Mouse (Mus musculus): ENCODE results near the gene Gm36176. TPM values are rescaled to one million over a fixed set of nuclear protein-coding genes. Genes with fewer than 3 reads are reported as not detected.

Gene Gm36176
- polyA plus RNA-seq, 2 experiments: not detected

- no peaks in the 10 kb centered on the region for H3K27me3 ChIP-seq (ENCODE audit: control insufficient read depth, insufficient read depth, low read length)
- no peak for TF ChIP-seq CTCF (IDR thresholded peaks at IDR 0.05; ENCODE audit: low read depth)
- no peak for TF ChIP-seq EP300 (IDR thresholded peaks at IDR 0.05; ENCODE audit: low read depth)
- 63% methylated on average over 7 of the region's 7 CpGs for WGBS (ENCODE audit: insufficient replicate concordance)
- DNase-seq (ENCODE audit: low read depth in 3 of 3, low spot score in 3 of 3) (no peak), ATAC-seq (ENCODE audit: insufficient read depth) (no peak)
- no peak overlapping the region for H3K4me3 ChIP-seq (ENCODE audit: insufficient read depth in 1 of 2, low read depth in 2 of 2, low read length in 2 of 2)
- H3K9me3 ChIP-seq (ENCODE audit: control insufficient read depth, low read length): no peaks in the 10 kb centered on the region
- H3K27ac ChIP-seq: no peak overlapping the region
- no peak overlapping the region for H3K9ac ChIP-seq (replicated peaks)
- H3K36me3 ChIP-seq (replicated peaks; ENCODE audit: control insufficient read depth, insufficient read depth, low read depth): no peaks in the 10 kb centered on the region
- H3K4me1 ChIP-seq (replicated peaks; ENCODE audit: control insufficient read depth in 2 of 2, insufficient read depth in 2 of 2, low read length in 1 of 2): no peaks in the 10 kb centered on the region
- no peak overlapping the region for H3K4me2 ChIP-seq (ENCODE audit: low read depth)
Measured at GRCm38 (mm10) chr10:77869651-77870050, 23.0 kb downstream of the Gm36176 start.

GRCm38 (mm10) chr10:77878985-77879384, 32.4 kb downstream of the Gm36176 start:
- Histone ChIP-seq H3K9ac (replicated peaks) (no peak overlapping the region), H3K4me1 (replicated peaks; ENCODE audit: control insufficient read depth in 2 of 2, insufficient read depth in 2 of 2, low read length in 1 of 2) (no peaks in the 10 kb centered on the region), H3K4me2 (ENCODE audit: low read depth) (no peak overlapping the region), H3K4me3 (ENCODE audit: insufficient read depth in 1 of 2, low read depth in 2 of 2, low read length in 2 of 2) (no peak overlapping the region), H3K36me3 (replicated peaks; ENCODE audit: control insufficient read depth, insufficient read depth, low read depth) (no peaks in the 10 kb centered on the region), H3K9me3 (ENCODE audit: control insufficient read depth, low read length) (no peaks in the 10 kb centered on the region), H3K27ac (no peak overlapping the region), H3K27me3 (ENCODE audit: control insufficient read depth, insufficient read depth, low read length) (no peaks in the 10 kb centered on the region)
- TF ChIP-seq CTCF (IDR thresholded peaks at IDR 0.05; ENCODE audit: low read depth): peak; percentile 48; the same call in 1 of the 2 replicates
- no peak for TF ChIP-seq EP300 (IDR thresholded peaks at IDR 0.05; ENCODE audit: low read depth)
- DNase-seq (ENCODE audit: low read depth in 3 of 3, low spot score in 3 of 3) (no peak), ATAC-seq (ENCODE audit: insufficient read depth) (no peak)
- 41% methylated on average over 6 of the region's 6 CpGs for WGBS (ENCODE audit: insufficient replicate concordance)

- H3K4me3 ChIP-seq (ENCODE audit: insufficient read depth in 1 of 2, low read depth in 2 of 2, low read length in 2 of 2): no peak overlapping the region
- 24% methylated on average over 3 of the region's 3 CpGs for WGBS (ENCODE audit: insufficient replicate concordance)
- no peak overlapping the region for H3K9ac ChIP-seq (replicated peaks)
- ATAC-seq (ENCODE audit: insufficient read depth) (no peak), DNase-seq (ENCODE audit: low read depth in 3 of 3, low spot score in 3 of 3) (no peak)
- TF ChIP-seq EP300 (IDR thresholded peaks at IDR 0.05; ENCODE audit: low read depth) (no peak), CTCF (IDR thresholded peaks at IDR 0.05; ENCODE audit: low read depth) (no peak)
- H3K4me1 ChIP-seq (replicated peaks; ENCODE audit: control insufficient read depth in 2 of 2, insufficient read depth in 2 of 2, low read length in 1 of 2): no peaks in the 10 kb centered on the region
- H3K27ac ChIP-seq: no peak overlapping the region
- no peak overlapping the region for H3K4me2 ChIP-seq (ENCODE audit: low read depth)
- H3K36me3 ChIP-seq (replicated peaks; ENCODE audit: control insufficient read depth, insufficient read depth, low read depth): no peaks in the 10 kb centered on the region
- no peaks in the 10 kb centered on the region for H3K9me3 ChIP-seq (ENCODE audit: control insufficient read depth, low read length)
- H3K27me3 ChIP-seq (ENCODE audit: control insufficient read depth, insufficient read depth, low read length): no peaks in the 10 kb centered on the region
Measured at GRCm38 (mm10) chr10:77880305-77880704, 33.7 kb downstream of the Gm36176 start.

- no peaks in the 10 kb centered on the region for H3K4me1 ChIP-seq (replicated peaks; ENCODE audit: control insufficient read depth in 2 of 2, insufficient read depth in 2 of 2, low read length in 1 of 2)
- H3K4me3 ChIP-seq (ENCODE audit: insufficient read depth in 1 of 2, low read depth in 2 of 2, low read length in 2 of 2): no peak overlapping the region
- no peak overlapping the region for H3K27ac ChIP-seq
- H3K9ac ChIP-seq (replicated peaks): no peak overlapping the region
- H3K27me3 ChIP-seq (ENCODE audit: control insufficient read depth, insufficient read depth, low read length): no peaks in the 10 kb centered on the region
- ATAC-seq (ENCODE audit: insufficient read depth): no peak
- DNase-seq (ENCODE audit: low read depth in 3 of 3, low spot score in 3 of 3): no peak
- no peaks in the 10 kb centered on the region for H3K9me3 ChIP-seq (ENCODE audit: control insufficient read depth, low read length)
- no peak overlapping the region for H3K4me2 ChIP-seq (ENCODE audit: low read depth)
- TF ChIP-seq EP300 (IDR thresholded peaks at IDR 0.05; ENCODE audit: low read depth): no peak
- TF ChIP-seq CTCF (IDR thresholded peaks at IDR 0.05; ENCODE audit: low read depth): peak; percentile 50; the same call in 1 of the 2 replicates
- WGBS (ENCODE audit: insufficient replicate concordance): 68% methylated on average over 5 of the region's 5 CpGs
- H3K36me3 ChIP-seq (replicated peaks; ENCODE audit: control insufficient read depth, insufficient read depth, low read depth): no peaks in the 10 kb centered on the region
Measured at GRCm38 (mm10) chr10:77882553-77882952, 36.0 kb downstream of the Gm36176 start.

- Histone ChIP-seq H3K4me3 (ENCODE audit: insufficient read depth in 1 of 2, low read depth in 2 of 2, low read length in 2 of 2) (no peak overlapping the region), H3K4me1 (replicated peaks; ENCODE audit: control insufficient read depth in 2 of 2, insufficient read depth in 2 of 2, low read length in 1 of 2) (no peaks in the 10 kb centered on the region), H3K9ac (replicated peaks) (no peak overlapping the region), H3K27ac (no peak overlapping the region), H3K9me3 (ENCODE audit: control insufficient read depth, low read length) (no peaks in the 10 kb centered on the region), H3K4me2 (ENCODE audit: low read depth) (no peak overlapping the region), H3K27me3 (ENCODE audit: control insufficient read depth, insufficient read depth, low read length) (no peaks in the 10 kb centered on the region), H3K36me3 (replicated peaks; ENCODE audit: control insufficient read depth, insufficient read depth, low read depth) (no peaks in the 10 kb centered on the region)
- TF ChIP-seq CTCF (IDR thresholded peaks at IDR 0.05; ENCODE audit: low read depth) (0 out of 2 replicates have a peak, but pooled peaks have one; percentile 12), EP300 (IDR thresholded peaks at IDR 0.05; ENCODE audit: low read depth) (no peak)
- 35% methylated on average over 12 of the region's 12 CpGs for WGBS (ENCODE audit: insufficient replicate concordance)
- no peak for ATAC-seq (ENCODE audit: insufficient read depth)
- DNase-seq (ENCODE audit: low read depth in 3 of 3, low spot score in 3 of 3): no peak
Measured at GRCm38 (mm10) chr10:77886007-77886747, 39.6 kb downstream of the Gm36176 start.

Data from liver, embryonic 14.5 days (tissue).